Mouse (Mus musculus) right cerebral cortex, postnatal 14 days (tissue): ENCODE results near the gene Unk.

Experiments used
- DNase-seq: peaks from one replicate; pipeline ENCODE4 v3.0.0; 2022

Unk gene

DNA sequence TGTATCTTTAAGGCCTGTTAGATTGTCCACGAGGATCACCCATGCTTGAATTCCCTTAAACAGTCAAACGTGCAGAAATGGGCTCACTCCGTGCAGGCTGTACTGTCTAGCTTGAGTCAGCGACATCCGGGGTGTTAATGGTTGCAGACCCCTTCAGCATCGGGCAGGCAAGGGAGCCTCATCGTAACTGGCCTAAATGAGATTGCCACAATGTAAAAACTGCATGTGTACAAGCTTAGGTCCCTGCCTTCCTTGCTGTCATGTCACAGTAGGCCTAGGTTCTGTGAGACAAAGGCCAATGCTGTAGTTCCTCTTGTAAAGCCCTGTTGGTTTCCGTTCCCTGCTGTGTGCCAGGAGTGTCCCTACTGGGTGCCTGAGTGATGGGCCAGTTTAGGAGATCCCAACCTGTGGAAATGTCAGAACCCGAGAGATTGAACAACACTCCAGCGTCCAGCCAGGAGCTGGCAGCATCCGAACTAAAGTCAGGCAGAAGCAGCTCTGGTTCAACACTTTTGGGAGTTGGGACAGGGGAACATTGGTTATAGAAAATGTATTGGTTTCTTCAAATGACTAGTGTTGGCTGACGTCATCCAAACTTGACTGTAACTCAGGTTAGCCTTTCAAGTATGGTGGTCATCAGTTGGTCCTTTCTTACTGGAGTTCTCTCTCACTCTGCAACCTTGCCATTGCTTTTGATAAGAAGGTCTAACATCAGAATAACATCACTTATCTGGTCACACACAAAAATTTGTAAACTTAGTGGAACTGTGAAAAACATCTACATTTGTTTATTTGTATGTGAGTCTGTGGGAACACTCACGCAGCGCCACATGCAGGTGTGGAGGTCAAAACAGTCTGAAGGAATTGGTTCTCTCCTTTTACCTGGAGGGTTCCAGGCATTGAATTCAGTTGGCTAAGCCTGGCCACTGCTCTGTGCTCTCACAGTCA, 1.1 kb downstream of the Unk start:
- DNase-seq: no peak

DNA sequence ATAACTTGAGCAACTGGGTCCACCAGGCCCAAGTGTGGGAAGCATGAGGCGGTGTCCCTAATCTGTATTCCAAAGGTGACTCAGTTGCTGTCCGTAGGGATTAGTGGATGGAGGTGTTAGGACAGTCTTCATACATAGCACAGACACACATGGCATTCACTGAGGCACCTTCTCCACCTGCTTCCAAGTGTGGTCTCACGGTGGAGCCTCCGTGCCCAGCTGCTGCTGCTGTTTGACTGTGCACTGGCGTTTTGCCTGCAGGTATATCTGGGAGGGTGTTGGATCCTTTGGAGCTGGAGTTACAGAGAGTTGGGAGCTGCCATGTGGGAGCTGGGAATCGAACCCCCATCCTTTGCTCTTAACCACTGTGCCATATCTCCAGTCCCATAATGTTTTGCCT, 4.5 kb downstream of the Unk start:
- no peak for DNase-seq

DNA sequence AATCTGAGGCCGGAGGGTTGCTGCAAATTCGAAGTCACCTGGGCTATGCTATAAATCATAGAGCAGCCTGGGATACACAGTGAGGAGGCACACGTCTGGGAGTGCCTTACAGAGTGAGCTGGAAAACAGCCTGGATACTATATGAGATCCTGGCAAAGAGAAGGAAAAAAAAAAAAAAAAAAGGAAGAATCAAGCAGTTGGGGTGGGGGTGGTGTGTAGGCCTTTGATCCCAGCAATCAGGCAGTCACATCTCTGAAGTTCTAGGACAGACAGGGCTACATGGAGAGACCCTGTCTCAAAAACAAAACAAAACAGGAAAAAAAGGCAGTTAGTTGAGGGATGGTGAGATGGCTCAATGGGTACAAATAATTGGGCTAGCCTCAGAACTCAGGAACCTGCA, 6.5 kb downstream of the Unk start:
- no peak for DNase-seq

DNA sequence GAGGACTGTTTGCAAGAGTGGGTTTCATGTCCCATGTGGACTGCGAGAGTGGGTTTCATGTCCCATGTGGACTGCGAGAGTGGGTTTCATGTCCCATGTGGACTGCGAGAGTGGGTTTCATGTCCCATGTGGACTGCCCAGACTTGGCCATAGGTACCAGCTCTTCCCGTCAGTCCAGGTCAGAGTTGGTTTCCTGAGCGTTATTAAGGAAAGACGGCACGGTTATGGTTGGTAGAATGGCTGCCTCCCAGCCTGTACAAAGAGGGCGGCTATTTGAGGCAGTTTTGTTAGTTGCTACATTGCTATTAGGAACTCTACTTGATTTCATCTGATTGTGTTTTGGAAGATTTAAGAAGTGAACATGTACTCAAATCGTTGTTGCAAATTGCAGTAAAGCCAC, 7.7 kb downstream of the Unk start:
- DNase-seq: no peak

DNA sequence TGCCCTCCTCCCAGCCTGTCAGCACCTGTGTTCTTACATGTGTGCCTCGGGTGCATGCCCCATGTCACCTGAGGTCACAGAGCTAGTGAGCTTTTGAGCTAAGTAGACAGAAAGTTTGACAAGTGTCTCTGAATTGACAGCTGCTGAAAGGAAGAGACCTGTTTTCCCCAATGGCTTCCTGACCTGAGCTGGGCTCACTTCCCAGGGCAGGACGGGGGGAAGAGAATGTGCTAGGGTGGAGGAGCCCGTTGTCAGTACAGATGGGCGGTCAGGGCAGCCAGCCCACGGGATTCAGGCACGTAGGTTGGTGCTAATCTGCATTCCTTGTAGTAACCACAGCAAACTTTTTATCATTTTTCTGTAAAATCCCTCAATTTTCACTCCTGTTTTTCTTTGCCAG, 10.5 kb downstream of the Unk start:
- DNase-seq: no peak

DNA sequence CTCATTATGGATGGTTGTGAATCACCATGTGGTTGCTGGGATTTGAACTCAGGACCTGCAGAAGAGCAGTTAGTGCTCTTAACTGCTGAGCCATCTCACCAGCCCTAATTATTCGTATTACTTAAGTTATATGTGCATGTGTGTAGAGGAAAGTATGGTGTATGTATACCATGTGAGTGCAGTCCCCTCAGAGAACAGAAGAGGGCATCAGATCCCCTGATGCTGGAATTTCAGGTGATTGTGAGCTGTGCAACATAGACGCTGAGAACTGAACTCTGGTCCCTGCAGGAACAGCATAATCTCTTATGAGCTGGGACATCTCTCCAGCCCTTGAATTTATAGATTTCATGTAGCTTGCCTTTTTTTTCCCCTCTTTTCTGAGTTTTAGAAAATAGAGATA, 11.7 kb downstream of the Unk start:
- DNase-seq: no peak

DNA sequence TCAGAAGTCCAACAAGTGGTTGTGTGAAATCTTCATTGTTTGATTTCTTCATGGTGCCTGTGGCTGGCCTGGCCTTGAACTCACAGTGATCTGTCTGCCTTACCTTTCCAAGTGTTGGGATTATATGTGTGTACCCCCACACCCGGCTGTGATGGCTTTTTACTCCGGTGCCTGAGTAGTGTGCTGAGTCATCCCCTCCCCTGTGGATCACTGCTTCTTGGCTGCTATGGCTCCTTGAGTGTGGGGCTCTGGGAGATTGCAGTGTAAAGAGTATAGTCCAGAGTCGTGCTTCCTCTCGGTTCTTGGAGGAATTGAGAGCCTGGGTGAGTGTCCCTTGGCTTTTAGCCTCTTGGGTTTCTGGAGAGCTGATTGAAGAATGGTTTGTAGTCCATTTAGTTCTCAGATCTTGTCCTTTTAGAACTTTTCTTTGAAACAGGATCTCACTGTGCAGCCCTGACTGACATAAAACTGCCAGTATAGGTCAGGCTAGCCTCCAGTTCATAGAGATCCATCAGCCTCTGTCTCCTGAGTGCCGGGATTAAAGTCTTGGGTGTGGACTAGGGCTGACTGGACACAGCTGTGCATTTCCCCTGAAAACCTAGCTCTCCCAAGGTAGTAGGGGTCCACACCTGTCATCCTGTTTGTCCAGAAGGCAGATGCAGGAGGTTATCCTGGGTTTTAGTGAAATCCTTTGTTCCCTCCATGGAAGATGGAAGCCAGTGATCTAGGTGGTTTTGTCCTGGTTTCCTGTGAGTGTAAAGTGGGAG, 12.4 kb downstream of the Unk start:
- DNase-seq: no peak

DNA sequence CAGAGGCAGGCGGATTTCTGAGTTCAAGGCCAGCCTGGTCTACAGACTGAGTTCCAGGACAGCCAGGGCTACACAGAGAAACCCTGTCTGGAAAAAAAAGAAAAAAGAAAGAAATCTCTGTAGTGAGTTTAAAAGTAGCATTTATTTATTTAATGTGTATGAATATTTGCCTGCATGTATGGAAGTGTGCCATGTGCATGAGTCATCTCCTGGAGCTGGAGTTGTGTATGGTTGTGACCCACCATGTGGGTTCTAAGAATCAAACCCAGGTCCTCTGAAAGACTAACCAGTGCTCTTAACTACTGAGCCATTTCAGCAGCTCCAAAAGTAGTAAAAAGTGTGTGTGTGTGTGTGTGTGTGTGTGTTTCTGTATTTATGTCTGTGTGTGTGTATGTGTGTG, 13.2 kb downstream of the Unk start:
- DNase-seq: no peak

DNA sequence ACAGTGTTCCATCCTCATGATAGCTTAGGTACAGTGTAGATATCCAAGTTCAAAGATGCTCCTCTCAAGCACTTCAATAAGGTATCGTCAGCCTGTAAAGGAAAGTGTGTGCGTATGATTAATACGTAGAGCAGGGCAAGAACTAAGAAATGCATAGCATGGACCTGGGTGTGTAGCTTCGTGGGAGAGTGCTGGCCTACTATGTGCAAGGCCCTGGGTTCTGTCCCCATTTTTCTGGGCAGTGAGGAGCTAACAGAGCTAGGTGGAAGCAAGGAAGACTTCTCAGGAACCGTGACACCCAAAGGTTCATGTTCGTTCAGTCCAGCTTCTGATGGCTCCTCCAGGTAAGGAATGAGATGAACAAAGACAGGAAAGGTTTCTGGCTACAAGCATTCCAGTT, 15.1 kb downstream of the Unk start:
- no peak for DNase-seq

DNA sequence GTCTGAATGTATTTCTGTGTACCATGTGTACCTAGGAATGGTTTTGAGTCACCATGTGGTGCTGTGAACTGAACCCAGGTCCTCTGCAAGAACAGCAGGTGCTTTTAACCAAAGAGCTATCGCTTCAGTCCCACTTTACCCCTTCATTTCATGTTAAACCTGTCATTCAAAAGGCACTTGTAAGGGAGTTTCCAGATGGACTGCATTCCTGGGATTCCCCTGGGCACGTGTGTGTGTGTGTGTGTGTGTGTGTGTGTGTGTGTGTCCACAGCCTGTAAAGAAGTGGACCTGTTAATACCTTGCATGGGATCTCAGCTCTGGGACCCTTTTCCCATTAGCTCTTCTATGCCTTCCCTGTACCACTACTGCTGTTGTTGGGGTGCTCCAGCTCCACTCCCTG, 19.5 kb downstream of the Unk start:
- no peak for DNase-seq

DNA sequence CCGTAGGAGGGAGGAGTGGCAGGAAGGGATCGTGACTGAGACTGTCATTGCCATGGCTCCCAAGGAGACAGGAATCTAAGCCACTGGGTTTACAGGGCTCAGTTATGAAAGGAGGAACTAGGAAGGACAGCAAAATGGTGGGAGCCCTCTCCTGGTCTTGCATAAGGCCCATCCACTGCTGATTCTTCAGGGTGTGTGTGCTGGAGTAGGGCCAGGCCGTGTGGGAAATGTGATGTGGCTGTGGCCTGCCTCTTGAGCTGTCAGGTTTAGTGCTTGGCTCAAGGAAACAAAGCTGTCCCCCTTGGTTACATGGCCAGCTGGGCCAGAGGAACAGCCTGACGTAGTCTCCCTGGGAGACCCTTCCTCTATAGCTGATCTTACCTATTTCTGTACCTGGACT, 20.1 kb downstream of the Unk start:
- DNase-seq: no peak

DNA sequence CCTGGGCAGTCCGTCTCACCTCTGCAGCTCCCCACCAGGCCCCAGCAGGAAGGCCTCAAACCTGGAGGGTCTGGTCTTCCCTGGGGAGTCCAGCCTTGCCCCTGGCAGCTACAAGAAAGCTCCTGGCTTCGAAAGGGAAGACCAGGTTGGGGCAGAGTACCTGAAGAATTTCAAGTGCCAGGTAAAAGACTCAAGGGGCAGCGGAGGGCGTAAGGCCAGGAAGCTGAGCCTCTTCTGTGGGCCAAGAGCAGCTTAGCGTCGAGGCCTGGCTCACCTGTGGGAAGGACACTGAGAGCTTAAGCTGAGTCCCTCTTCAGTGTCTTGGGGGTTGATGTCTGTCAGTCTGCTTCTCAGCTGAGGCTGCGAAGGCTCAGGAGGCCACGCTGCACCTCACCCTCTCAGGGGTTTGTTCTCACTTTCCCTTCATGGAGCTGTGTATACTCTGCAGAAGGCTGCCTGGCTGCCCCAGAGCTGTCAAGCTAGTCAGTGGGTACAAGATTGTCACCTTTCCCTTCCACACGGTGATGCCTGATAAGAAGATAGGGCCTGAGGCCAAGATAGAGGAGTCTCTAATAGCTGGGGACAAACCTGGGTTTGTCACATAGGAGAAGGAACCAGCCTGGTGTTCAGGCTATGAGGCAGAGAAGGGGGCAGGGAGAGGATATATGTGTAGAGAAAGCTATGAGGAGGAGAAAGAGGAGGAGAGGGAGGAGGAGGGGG, 23.5 kb downstream of the Unk start:
- DNase-seq: no peak

DNA sequence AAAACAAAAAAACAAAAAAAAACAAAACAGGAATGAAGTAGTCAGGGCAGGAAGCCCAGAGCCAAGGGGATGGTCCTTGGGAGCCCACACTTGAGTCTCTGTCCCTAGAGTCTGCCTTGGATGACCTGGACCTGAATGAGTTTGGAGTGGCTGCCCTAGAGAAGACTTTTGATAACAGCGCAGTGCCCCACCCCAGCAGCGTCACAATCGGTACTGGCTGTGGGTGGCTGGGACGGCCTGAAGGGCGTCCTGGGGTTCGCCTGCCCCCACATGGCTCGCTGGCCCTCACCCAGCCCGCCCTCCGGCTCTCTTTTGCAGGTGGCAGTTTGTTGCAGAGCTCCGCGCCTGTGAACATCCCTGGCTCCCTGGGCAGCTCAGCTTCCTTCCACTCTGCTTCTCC, 25.8 kb downstream of the Unk start:
- DNase-seq: no peak

DNA sequence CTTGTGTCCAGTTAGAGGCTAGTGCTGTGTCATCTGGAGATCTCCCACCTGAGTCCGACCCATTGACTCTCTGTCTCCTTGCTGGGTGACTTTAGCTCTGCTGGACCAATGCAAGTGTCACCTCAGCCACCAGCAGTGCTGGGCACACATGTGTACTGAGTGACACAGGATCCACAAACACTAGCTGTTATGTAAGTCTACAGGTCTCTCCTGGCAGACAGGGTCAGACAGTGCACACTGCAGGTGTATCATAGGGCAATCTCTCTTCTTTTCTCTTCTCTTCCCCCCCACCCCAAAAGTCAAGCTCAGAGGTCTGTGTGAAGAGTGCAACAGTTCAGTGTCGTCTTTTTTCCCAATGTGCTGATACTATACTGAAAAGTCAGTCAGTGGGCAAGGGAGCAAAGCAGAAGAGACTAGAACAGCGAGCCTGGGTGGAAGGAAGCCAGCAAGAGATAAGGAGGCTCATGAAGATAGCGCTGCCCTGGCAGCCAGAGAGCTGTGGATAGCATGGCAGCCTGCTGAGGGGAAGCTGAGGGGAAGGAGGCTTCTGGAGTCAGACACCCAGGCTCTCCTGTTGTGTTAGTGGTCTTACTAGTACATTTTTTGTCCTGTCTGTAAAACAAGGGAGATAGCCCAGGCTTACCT, 27.2 kb downstream of the Unk start:
- no peak for DNase-seq

DNA sequence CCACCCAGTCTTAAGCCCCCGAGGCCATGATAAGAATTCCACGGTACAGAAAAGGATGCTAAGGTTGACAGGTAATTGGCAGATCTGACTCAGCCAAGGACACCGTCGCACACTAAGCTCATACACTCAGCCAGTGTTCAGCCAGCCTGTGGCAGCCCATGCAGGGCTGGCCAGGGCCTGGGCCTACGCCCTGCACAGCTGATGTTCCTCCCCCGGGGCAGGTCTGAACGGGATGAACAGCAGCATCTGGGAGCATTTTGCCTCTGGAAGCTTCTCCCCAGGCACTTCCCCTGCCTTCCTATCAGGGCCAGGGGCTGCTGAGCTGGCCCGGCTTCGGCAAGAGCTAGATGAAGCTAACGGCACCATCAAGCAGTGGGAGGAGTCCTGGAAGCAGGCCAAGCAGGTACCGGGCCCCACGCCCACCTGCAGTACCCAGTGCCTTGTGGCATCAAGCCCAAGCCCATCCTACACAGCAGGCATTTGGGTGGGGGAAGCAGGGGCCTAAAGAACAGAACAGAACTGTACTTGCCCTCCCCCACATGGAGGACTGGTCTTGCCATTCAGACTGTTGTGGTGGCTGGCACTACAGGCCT, 28.0 kb downstream of the Unk start:
- no peak for DNase-seq

DNA sequence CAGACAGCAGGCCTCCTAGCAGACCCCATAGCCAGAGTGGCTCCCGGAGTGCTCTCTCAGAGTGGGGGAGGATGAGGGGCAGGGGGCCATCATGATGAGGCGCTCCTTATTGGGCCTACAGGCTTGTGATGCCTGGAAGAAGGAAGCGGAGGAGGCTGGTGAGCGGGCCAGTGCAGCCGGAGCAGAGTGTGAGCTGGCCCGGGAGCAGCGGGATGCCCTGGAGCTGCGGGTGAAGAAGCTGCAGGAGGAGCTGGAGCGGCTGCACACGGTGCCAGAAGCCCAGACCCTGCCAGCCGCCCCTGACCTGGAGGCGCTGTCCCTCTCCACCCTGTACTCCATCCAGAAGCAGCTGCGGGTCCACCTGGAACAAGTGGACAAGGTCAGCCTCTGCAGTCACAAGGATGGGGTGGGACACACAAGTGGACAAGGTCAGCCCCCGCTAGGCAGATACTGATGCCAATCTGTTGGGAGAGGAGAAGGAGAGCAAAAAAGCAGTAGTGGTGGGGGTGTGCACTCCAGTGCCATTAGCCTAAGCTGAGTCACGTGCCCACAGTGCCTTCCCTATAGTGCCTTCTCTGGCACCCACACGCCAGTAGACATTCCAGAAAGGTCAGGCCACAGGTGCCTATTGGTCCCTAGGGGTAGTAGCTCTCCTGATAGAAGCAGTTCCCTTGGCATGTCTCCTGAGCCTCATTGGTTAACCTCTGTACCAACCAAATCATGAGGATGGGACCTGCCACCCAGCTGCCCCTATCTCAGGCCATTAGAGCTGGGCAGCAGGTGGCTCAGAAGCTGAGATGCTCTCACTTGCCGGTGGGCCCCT, 29.0 kb downstream of the Unk start:
- no peak for DNase-seq

DNA sequence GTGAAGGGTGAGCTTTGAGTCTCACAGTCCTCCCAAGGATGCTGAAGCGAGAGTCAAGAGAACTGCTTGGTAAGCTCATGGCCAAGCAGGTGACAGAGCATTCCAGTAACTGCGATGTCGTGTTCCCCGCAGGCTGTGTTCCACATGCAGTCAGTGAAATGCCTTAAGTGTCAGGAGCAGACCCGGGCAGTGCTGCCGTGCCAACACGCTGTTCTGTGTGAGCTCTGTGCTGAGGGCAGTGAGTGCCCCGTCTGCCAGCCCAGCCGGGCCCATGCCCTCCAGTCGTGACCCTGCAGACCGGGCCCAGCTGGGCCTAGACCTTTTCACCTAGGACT, 29.5 kb downstream of the Unk start:
- DNase-seq: no peak

DNA sequence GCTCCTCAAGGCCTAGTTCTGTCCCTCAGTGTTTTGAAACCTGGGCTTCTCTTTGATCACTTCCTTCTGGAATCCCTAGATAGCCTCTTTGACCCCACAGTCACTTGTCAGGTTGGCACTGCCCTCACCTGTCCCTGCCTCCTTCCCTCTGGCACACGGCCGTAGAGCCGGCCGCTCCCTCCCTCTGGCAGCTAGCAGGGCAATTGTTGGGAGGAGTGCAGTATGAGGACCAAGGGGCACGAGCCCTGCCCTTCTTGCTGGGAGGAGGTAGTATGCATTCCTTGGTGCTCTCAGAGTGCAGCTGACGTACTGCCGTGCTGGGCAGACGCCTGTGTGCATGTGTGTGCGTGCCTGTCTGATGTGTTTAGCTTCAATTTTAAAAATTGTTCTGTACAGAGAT, 30.5 kb downstream of the Unk start:
- DNase-seq: no peak

DNA sequence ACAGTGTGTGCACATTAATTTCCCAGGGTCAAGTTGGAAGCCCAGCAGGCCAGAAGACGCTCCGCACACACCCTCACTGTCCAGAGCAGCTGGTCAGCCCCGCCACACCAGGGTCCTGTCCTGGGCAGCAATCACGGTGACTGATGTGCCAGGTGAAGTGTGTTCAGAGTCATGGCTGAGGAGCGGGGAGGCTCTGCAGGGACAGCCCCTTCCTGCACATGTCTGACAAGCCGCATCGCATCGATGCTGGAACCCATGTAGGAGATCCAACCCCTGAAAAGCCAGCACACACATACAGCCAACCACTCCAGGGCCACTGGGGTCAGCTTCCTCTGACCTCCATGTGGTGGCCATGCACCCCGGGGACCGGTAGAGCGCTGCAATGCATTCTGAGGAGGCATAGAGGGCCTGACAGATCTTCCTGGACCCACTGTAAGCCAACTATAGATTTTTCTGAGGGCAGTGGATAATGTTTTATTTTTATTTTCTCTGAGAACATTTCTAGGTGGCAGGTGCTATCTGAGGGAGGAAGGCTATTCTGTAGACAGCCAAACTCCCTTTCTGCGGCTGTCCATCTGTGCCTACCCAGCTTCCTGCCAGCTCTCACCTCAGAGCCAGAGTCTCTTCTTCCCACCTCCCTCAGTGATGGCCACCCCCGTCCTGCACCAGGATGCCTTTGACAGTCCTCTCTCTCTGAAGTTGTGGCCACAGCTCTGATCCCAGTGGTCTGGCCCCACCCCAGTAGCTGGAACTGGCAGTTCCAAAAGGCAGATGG, 31.7 kb downstream of the Unk start:
- no peak for DNase-seq

DNA sequence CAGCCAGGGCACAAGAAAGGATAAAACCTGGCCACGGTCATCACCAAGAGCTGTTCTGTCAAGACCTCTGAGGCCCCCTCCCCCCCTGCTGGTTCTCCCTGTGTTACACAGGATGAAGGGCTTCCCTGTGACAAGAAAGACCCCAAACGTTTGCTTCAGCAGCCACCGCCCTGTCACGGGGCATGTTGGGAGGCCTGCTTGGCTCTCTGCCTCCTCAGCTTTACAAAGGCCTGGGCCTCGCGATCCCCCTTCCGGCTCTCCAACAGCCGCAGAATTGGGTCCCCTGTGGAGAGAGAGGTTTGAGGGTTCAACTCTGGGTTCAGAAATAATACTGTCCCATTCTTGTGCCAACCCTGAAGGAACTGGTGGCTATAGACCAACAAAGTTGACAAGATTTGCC, 32.4 kb downstream of the Unk start:
- no peak for DNase-seq

DNA sequence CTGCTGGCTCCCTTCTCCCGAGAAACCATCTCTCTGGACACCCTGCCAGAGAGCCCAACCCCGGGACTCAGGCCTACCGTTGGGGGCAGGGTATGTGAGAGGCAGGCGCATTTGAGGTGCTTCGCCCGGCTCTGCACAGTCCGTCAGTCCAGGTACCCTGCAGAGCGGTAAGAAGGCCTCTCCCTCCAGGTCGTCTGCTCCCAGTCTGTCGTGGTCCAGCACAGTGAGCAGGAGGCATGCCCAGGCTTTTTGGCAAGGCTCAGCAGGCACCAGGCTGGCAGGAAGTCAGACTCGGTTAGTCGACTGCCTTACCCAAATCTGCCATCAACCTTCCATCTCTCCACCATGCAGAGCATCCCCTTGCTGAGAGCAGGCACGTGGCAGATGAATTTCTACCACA, 33.4 kb downstream of the Unk start:
- no peak for DNase-seq
